Mouse (Mus musculus): ENCODE data around the gene Syn3.

Gene Syn3

DNA sequence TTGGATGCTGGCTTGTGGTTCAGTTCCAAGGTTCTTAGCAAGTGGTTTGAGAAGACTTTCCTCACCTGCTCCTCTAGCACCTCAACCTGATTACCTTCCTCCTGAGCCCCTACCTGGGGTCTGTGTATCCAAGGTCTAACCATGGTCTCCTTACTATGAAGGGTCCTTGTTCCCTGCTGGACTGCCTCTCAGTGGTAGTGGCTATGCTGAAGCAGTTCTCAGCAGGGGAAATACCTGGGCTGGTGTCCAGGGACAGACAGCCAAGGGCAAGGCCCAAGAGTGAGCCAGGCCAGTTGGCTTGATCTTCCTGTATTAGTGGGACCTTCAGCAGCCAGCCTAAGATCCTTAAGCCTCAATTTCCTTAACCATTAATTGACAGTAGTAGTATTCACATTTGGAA lies 294.8 kb downstream of the Syn3 start:
- DNase-seq (ENCODE audit: low spot score), result no peak

GRCm38 (mm10) chr10:86203175-86203574 lies 295.5 kb downstream of the Syn3 start:
- no peak for DNase-seq (ENCODE audit: low spot score)

DNA sequence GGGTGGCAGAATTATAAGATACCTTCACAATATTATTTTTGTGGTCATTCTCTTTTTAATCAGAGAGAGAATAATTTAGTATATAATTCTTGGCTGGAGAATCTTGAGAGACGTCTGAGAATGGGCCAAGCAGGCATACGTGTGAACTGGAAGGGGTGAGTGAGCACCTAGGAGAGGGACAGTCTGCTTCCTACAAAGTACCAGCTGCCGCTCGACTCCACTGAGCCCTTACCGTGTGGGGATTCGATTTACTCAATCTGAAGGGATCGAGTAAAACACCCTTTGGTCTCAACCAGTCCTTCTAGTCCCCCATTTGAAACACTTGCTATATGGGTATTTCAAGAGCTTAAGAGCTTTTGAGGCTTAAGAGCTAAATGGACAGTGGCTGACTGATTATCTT lies 296.9 kb downstream of the Syn3 start:
- DNase-seq (ENCODE audit: low spot score), result no peak

- no peak for DNase-seq (ENCODE audit: low spot score)
Measured at GRCm38 (mm10) chr10:86201006-86201405, 297.7 kb downstream of the Syn3 start.

GRCm38 (mm10) chr10:86196414-86197025 lies 302.2 kb downstream of the Syn3 start:
- no peak for DNase-seq (ENCODE audit: low spot score)

- no peak for DNase-seq (ENCODE audit: low spot score)
Measured at GRCm38 (mm10) chr10:86194722-86195121, 304.0 kb downstream of the Syn3 start.

DNA sequence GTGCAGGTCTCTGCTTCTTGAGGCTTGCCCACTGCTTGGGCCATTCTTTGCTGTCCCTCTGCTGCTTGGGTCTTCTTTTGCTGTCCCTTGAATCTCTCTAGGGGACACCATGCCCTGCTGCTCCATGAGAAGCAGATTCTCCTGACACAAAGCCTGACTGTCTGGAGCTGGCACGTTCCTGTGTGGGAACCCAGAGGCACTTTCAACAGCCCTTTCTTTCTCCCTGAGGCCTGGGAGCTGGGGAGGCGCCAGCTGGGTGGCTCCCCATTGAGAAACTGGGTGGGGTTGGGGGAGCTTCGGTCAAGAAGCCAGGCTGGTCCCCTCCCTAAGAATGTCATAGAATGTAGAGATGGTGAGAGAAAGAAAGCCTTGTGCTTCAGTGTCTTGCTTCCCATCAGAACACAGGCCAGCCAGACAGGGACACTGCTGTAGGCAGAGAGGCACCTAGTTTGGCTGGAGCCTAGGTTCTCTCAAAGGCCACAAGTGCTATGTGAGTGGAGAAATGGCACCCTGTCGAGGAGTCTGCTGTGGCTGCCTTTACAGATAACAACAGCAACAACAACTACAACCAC lies 304.7 kb downstream of the Syn3 start:
- no peak for DNase-seq (ENCODE audit: low spot score)

- DNase-seq (ENCODE audit: low spot score), result no peak
Measured at GRCm38 (mm10) chr10:86188614-86189013, 310.1 kb downstream of the Syn3 start.

DNA sequence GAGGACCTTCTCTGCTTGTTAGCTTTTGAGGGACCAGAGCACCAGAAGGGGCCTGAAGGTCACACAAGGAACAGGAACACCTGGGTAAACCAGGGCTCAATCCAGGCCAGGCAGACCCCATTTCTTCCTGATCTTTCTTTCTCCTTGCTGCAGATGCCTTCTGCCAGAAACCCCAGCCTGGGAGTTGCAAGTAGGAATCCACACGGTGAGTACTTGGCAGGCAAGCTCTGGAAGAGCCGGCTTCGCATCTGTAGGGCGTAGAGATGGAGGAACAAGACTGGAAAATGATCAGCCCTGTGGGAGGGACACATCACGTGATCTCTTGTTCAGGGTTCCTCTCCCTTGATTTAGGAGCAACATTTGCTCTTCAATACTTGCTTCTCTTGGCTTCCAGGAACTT lies 310.8 kb downstream of the Syn3 start:
- no peak for DNase-seq (ENCODE audit: low spot score)

DNA sequence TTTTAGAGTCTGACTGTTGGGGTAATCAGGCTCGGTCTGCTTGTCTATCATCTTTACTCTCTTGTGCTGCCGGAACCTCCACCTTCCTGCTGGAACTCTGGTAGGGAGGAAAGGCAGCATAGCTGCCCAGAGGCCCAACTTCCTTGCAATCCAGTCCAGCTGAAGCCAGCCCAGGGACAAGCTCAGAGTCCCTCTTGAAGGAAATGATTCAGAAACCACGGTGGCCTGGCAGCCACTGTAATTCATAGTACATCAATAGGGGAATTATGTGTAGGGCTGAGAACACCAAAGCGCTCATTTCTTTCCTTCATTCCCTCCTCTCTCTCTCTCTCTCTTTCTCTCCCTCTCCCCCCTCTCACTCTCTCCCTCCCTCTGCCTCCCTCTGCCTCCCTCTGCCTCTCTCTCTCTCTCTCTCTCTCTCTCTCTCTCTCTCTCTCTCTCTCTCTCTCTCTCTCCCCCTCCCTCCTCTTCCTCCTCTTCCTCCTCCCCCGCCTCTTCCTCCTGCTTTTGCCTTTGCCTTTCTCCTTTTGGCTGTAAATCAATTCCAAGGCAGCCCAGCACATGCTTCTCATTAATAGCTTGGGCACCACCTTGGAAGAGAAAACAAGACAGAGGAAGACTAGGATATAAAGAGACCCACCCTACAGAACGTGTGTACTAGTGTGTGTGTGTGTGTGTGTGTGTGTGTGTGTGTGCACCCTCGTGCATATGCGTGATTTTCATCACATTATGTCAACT lies 315.4 kb downstream of the Syn3 start:
- DNase-seq (ENCODE audit: low spot score), result no peak

GRCm38 (mm10) chr10:86182183-86182805 lies 316.4 kb downstream of the Syn3 start:
- DNase-seq (ENCODE audit: low spot score), result no peak

DNA sequence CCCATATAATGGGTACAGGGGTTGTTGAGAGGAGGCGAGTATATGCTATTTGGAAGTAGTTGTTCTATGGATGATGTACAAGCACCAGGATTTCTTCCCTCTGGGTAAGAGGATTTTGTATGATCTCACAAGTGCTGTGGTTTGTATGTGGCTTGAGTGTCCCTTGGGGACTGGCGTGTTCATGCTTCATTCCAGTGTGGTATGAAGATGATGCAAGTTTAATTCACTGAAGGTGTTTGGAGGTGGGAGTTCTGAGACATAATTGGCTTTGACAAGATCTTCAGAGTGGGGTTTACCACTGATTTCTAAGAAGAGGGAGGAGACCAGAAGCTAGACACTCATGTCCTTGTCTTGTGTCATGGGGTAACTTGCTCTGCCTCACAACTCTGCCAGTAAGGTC lies 322.3 kb downstream of the Syn3 start:
- no peak for DNase-seq (ENCODE audit: low spot score)

GRCm38 (mm10) chr10:86174017-86174416 lies 324.7 kb downstream of the Syn3 start:
- no peak for DNase-seq (ENCODE audit: low spot score)

GRCm38 (mm10) chr10:86173284-86173683 lies 325.4 kb downstream of the Syn3 start:
- no peak for DNase-seq (ENCODE audit: low spot score)

DNA sequence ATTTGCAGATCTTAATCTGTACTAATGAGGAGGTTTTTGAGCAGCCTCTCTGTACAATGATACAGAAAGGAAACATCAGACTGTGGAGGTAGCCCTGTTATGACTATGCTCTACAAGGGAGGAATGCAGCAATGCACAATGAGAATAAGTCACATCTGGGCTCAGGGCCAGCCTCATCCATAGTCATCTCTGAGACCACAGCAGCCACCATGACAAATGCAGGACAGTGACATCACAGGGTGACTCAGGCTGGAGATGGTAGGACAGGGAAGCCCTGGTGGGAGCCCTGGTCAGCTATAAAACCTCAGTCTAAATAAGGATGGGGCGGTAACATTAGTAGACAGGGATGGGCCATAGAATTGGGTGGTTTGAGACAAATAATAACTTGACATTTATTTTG lies 327.4 kb downstream of the Syn3 start:
- no peak for DNase-seq (ENCODE audit: low spot score)

- DNase-seq (ENCODE audit: low spot score), result no peak
Measured at GRCm38 (mm10) chr10:86168084-86168483, 330.6 kb downstream of the Syn3 start.

- no peak for DNase-seq (ENCODE audit: low spot score)
Measured at GRCm38 (mm10) chr10:86166854-86167268, 331.8 kb downstream of the Syn3 start.

DNA sequence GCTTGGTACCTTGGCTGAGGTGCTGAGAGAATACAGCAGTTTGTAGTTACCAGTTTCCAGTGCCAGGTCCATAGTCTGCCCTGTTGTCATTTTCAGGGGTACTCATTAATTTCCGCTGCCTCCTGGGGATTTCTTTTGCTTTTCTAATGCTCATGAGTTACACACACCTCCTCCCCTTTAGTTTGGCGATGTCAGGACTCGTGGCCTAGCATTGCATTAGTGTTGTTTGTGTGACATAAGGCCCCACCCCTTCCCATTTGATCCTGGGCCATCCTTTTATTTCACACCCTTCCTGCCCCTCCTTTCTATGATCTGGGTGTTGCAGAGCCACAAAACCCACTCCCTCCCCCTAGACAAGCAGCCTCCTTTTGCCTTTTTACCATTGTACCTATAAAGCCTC lies 334.6 kb downstream of the Syn3 start:
- no peak for DNase-seq (ENCODE audit: low spot score)

DNA sequence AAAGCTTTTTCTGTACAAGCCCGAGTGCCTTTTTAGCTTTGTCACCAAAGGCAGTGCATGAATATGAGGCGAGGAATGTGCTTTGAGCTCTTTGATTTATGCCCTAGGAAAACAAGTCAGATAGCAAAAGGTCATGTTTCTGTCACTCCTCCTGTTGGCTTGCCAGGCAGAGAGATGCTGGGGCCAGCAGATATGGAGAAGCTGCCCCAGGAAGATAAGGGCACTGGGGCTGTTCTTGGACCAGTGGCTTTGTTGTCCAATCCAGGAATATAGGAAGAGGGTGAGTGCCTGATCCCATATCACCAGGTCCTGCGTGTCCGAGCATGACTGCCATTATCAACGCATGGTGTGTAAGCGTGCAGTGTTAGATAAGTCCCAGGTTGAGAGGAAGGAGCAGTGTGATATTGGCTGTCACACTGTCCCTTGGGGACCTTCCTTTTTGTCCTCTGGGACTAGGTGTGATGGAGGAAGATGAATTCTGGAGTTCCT lies 336.9 kb downstream of the Syn3 start:
- no peak for DNase-seq (ENCODE audit: low spot score)

GRCm38 (mm10) chr10:86158198-86158899 lies 340.3 kb downstream of the Syn3 start:
- DNase-seq (ENCODE audit: low spot score), result no peak

DNA sequence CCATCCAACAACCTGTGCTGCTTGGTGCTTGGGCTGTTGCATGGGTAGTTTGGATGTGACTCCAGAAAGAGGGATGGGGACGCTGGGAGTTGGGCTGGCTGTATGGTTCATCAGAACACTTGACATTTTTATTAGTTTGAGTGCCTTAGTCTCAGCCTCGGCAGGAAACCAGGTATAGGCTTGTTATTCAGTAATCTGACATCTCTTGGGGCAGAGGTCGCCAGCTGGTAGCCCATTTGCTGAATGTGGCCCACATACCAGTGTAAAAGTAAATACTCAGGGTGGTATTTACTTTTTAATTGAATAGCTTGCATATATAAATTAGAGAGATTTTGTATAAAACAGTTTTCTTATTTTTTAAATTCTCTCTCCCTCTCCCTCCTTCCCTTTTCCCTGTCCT lies 343.4 kb downstream of the Syn3 start:
- no peak for DNase-seq (ENCODE audit: low spot score)

- DNase-seq (ENCODE audit: low spot score), result no peak
Measured at GRCm38 (mm10) chr10:86153221-86153620, 345.5 kb downstream of the Syn3 start.
